ENCODE assay signal across 17 mouse cellular contexts in the genomic region with DNA sequence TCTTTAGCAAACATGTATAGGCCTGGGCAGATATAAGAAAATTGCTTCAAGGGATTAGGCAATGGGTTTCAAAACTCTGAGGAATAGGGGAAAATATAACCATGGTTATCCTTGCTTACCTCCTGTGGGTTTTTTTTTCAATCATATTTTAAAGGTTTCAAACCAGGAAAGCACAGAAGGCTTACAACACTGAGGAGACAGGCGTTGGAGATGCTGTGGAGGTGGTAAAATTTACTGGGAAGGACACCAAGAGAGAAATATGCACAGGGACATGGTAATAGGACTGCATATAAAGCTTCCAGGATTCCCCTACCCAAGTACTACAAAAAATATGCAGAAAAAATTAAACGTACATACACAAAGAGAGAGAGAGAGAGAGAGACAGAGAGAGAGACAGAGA.
"Had no signal": no experiment of that assay in that cellular context is flagged by ENCODE, and none has a peak within 500 bp of the region (broad histone marks: within the 10 kb centered on the region; RNA-seq: fewer than 3 reads in every experiment).

No protein-coding gene starts in this region.

- ATAC-seq: hindbrain, postnatal 0 days; intestine, embryonic 16.5 days; liver, embryonic 12.5 days had no signal

- DNase-seq: gastrocnemius, postnatal 14 days; gastrocnemius, postnatal 36 days; heart, adult 11 months; heart, adult 2 months; heart, postnatal 14 days; heart, postnatal 36 days; kidney, adult 11 months; kidney, adult 2 months; kidney, adult 9 months; kidney, postnatal 14 days; kidney, postnatal 36 days; layer of hippocampus, adult 9-11 months; layer of hippocampus, postnatal 36 days; left cerebral cortex, postnatal 4 days had no signal
